Mouse (Mus musculus): Measurements from ENCODE around the gene Ift20. TPM values are rescaled to one million over a fixed set of nuclear protein-coding genes. Genes with fewer than 3 reads are reported as not detected.
"Not testable (repeated sequence)": the region's sequence is repeated elsewhere in the genome, so short reads cannot be mapped to it uniquely, and the experiment has no call there.

Ift20 gene
- polyA plus RNA-seq, 1 experiment, result 42.2 TPM

GRCm38 (mm10) chr11:78556070-78556469, 19.9 kb downstream of the Ift20 start:
- no peak for TF ChIP-seq CTCF (IDR thresholded peaks at IDR 0.05; ENCODE audit: low read depth, low read length)
- TF ChIP-seq POLR2A (IDR thresholded peaks at IDR 0.05; ENCODE audit: borderline replicate concordance, low read depth, low read length), result no peak
- Histone ChIP-seq H3K4me1 (ENCODE audit: control insufficient read depth, insufficient read depth, low read length) (peaks cover 16% of the 10 kb centered on the region), H3K27ac (ENCODE audit: insufficient read depth, low read depth, low read length) (no peak overlapping the region), H3K4me3 (ENCODE audit: insufficient read depth, low read length) (no peak overlapping the region)

- Histone ChIP-seq H3K27ac (ENCODE audit: insufficient read depth, low read depth, low read length) (no peak overlapping the region), H3K4me3 (ENCODE audit: insufficient read depth, low read length) (no peak overlapping the region), H3K4me1 (ENCODE audit: control insufficient read depth, insufficient read depth, low read length) (peaks cover 15% of the 10 kb centered on the region)
- no peak for TF ChIP-seq CTCF (IDR thresholded peaks at IDR 0.05; ENCODE audit: low read depth, low read length)
- TF ChIP-seq POLR2A (IDR thresholded peaks at IDR 0.05; ENCODE audit: borderline replicate concordance, low read depth, low read length), result no peak
These were observed 21.1 kb downstream of the Ift20 start for GRCm38 (mm10) chr11:78557241-78557640.

- H3K27ac ChIP-seq (ENCODE audit: insufficient read depth, low read depth, low read length), result no peak overlapping the region
- H3K4me1 ChIP-seq (ENCODE audit: control insufficient read depth, insufficient read depth, low read length), result peaks cover 15% of the 10 kb centered on the region
- H3K4me3 ChIP-seq (ENCODE audit: insufficient read depth, low read length), result no peak overlapping the region
- TF ChIP-seq CTCF (IDR thresholded peaks at IDR 0.05; ENCODE audit: low read depth, low read length), result peak; percentile 46; the same call in 1 of the 2 replicates
- TF ChIP-seq POLR2A (IDR thresholded peaks at IDR 0.05; ENCODE audit: borderline replicate concordance, low read depth, low read length), result no peak
These were observed 24.3 kb downstream of the Ift20 start for GRCm38 (mm10) chr11:78560447-78560846.

- TF ChIP-seq CTCF (IDR thresholded peaks at IDR 0.05; ENCODE audit: low read depth, low read length) (no peak), POLR2A (IDR thresholded peaks at IDR 0.05; ENCODE audit: borderline replicate concordance, low read depth, low read length) (no peak)
- H3K4me3 ChIP-seq (ENCODE audit: insufficient read depth, low read length), result no peak overlapping the region
- H3K27ac ChIP-seq (ENCODE audit: insufficient read depth, low read depth, low read length), result peak overlapping the region; percentile 63
- peaks cover 22% of the 10 kb centered on the region for H3K4me1 ChIP-seq (ENCODE audit: control insufficient read depth, insufficient read depth, low read length)
These were observed 30.6 kb downstream of the Ift20 start for GRCm38 (mm10) chr11:78566775-78567174.

GRCm38 (mm10) chr11:78567614-78568013, 31.5 kb downstream of the Ift20 start:
- no peak for TF ChIP-seq CTCF (IDR thresholded peaks at IDR 0.05; ENCODE audit: low read depth, low read length)
- TF ChIP-seq POLR2A (IDR thresholded peaks at IDR 0.05; ENCODE audit: borderline replicate concordance, low read depth, low read length), result no peak
- Histone ChIP-seq H3K27ac (ENCODE audit: insufficient read depth, low read depth, low read length) (no peak overlapping the region), H3K4me1 (ENCODE audit: control insufficient read depth, insufficient read depth, low read length) (peaks cover 27% of the 10 kb centered on the region), H3K4me3 (ENCODE audit: insufficient read depth, low read length) (no peak overlapping the region)

GRCm38 (mm10) chr11:78568827-78569226, 32.7 kb downstream of the Ift20 start:
- Histone ChIP-seq H3K27ac (ENCODE audit: insufficient read depth, low read depth, low read length) (no peak overlapping the region), H3K4me1 (ENCODE audit: control insufficient read depth, insufficient read depth, low read length) (peaks cover 27% of the 10 kb centered on the region), H3K4me3 (ENCODE audit: insufficient read depth, low read length) (no peak overlapping the region)
- TF ChIP-seq CTCF (IDR thresholded peaks at IDR 0.05; ENCODE audit: low read depth, low read length) (no peak), POLR2A (IDR thresholded peaks at IDR 0.05; ENCODE audit: borderline replicate concordance, low read depth, low read length) (no peak)

- Histone ChIP-seq H3K4me3 (ENCODE audit: insufficient read depth, low read length) (no peak overlapping the region), H3K4me1 (ENCODE audit: control insufficient read depth, insufficient read depth, low read length) (peaks cover 27% of the 10 kb centered on the region), H3K27ac (ENCODE audit: insufficient read depth, low read depth, low read length) (no peak overlapping the region)
- TF ChIP-seq POLR2A (IDR thresholded peaks at IDR 0.05; ENCODE audit: borderline replicate concordance, low read depth, low read length) (no peak), CTCF (IDR thresholded peaks at IDR 0.05; ENCODE audit: low read depth, low read length) (no peak)
These were observed 33.6 kb downstream of the Ift20 start for GRCm38 (mm10) chr11:78569806-78570205.

GRCm38 (mm10) chr11:78571441-78571840, 35.3 kb downstream of the Ift20 start:
- Histone ChIP-seq H3K4me3 (ENCODE audit: insufficient read depth, low read length) (no peak overlapping the region), H3K4me1 (ENCODE audit: control insufficient read depth, insufficient read depth, low read length) (peaks cover 24% of the 10 kb centered on the region), H3K27ac (ENCODE audit: insufficient read depth, low read depth, low read length) (no peak overlapping the region)
- TF ChIP-seq CTCF (IDR thresholded peaks at IDR 0.05; ENCODE audit: low read depth, low read length) (no peak), POLR2A (IDR thresholded peaks at IDR 0.05; ENCODE audit: borderline replicate concordance, low read depth, low read length) (no peak)

- no peak for TF ChIP-seq CTCF (IDR thresholded peaks at IDR 0.05; ENCODE audit: low read depth, low read length)
- no peak for TF ChIP-seq POLR2A (IDR thresholded peaks at IDR 0.05; ENCODE audit: borderline replicate concordance, low read depth, low read length)
- Histone ChIP-seq H3K27ac (ENCODE audit: insufficient read depth, low read depth, low read length) (0 out of 2 replicates have a peak overlapping the region, but pooled peaks have one; percentile 28), H3K4me1 (ENCODE audit: control insufficient read depth, insufficient read depth, low read length) (peaks cover 20% of the 10 kb centered on the region)
These were observed 35.7 kb downstream of the Ift20 start for GRCm38 (mm10) chr11:78571854-78572253.

GRCm38 (mm10) chr11:78574031-78574430, 37.9 kb downstream of the Ift20 start:
- not testable (repeated sequence) for H3K4me3 ChIP-seq (ENCODE audit: insufficient read depth, low read length); H3K27ac ChIP-seq (ENCODE audit: insufficient read depth, low read depth, low read length)
- peaks cover 16% of the 10 kb centered on the region for H3K4me1 ChIP-seq (ENCODE audit: control insufficient read depth, insufficient read depth, low read length)

More at GRCm38 (mm10) chr11:78571854-78572253, 35.7 kb downstream of the Ift20 start:
- no peak overlapping the region for H3K4me3 ChIP-seq (ENCODE audit: insufficient read depth, low read length)

GRCm38 (mm10) chr11:78574536-78574935, 38.4 kb downstream of the Ift20 start:
- TF ChIP-seq CTCF (IDR thresholded peaks at IDR 0.05; ENCODE audit: low read depth, low read length), result no peak
- TF ChIP-seq POLR2A (IDR thresholded peaks at IDR 0.05; ENCODE audit: borderline replicate concordance, low read depth, low read length), result no peak
- Histone ChIP-seq H3K4me3 (ENCODE audit: insufficient read depth, low read length) (no peak overlapping the region), H3K27ac (ENCODE audit: insufficient read depth, low read depth, low read length) (no peak overlapping the region), H3K4me1 (ENCODE audit: control insufficient read depth, insufficient read depth, low read length) (peaks cover 13% of the 10 kb centered on the region)
